Mouse (Mus musculus): Measurements from ENCODE around the gene Smim24. TPM values are rescaled to one million over a fixed set of nuclear protein-coding genes. Genes with fewer than 3 reads are reported as not detected.
A peak's percentile ranks its signal among the peaks of the same experiment; 100 is the strongest.

Smim24 gene
- total RNA-seq (2021) = 10 to 100 TPM in 1 of 2 experiments, 1 to 10 TPM in 1; 1.2 to 13.2 TPM
- long read RNA-seq, experiment 1 = 0 reads
- long read RNA-seq, experiment 2, partial matches to known transcripts = 0 of 2 reads
- long read RNA-seq, experiment 2, other reads (novel, unspliced or antisense) = 0 of 2 reads

DNA sequence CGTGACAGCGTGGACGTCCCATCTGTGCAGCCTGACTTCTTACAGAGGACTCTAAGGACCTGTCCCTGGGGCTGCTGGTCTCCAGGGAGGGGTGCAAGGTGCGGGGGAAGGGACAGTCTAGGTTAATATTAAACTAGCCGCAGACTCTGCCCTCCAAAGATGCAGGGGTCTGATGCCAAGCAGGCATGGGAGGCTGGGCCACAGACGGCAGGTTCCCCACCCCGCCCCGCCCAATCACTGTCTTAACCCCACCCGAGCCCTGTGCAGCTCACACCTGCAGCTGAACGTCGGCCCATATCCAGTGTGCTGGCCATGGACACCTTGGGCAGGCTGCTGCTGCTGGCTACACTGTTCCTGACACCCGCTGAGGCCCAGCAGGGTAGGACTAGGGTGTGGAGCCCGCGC is at the start of gene Smim24:
Smim24 (plus strand) TSS at position 271 of the 405 bp plus-strand sequence.
- no peak for DNase-seq (ENCODE audit: low spot score in 2 of 2)

DNA sequence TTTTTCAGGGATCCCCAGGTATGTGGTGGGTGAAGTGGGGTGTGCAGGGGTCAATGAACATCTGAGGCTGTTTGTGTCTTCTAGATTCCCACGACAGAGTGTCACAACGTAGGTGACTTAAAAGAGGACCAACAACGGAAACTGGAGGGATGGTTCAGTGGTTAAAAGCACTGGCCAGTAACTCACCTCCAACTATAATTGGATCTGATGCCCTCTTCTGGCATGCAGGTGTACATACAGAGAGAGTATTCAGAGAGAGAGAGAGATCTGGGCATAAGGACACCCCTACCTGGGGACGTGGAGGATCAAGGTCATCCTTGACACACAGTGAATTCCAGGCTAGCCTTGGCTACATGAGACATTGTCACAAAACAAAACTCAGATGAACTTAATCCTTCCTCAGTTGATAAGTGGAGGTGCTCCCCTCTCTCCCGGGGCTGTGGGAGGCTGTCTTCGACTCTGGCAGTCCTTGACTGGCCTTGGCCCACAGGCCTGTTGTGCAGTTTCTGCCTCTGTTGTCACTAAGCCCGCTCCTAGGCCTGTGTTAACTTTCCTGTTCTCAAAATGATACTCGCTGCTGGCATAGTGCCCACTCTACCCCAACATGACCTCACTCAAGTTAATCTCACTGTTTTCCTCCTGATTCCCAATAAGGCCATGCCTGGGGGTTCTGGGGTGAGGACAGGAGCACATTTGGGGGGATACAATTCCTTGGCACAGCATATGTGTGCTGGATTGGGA is 48.3 kb upstream of the Smim24 start:
- no peak for DNase-seq (ENCODE audit: low spot score in 2 of 2)

DNA sequence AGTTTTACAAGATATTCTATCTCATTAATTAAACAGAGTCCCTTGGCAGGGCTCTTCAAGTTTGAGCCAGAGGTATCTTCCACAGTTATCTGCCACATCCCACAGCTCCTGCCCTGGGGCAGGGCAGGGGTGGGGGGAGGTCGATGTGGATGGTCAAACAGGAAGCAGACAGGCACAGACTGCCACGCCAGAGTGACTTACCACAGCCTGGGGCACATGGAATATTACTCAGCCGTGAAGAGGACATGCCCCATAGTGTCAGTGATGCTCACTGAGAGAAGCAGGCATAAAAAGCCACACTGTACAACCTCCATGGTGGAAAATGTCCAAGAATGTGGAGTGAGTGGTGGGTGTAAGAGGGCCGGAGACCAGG is 47.7 kb upstream of the Smim24 start:
- DNase-seq (ENCODE audit: low spot score in 2 of 2) = no peak

DNA sequence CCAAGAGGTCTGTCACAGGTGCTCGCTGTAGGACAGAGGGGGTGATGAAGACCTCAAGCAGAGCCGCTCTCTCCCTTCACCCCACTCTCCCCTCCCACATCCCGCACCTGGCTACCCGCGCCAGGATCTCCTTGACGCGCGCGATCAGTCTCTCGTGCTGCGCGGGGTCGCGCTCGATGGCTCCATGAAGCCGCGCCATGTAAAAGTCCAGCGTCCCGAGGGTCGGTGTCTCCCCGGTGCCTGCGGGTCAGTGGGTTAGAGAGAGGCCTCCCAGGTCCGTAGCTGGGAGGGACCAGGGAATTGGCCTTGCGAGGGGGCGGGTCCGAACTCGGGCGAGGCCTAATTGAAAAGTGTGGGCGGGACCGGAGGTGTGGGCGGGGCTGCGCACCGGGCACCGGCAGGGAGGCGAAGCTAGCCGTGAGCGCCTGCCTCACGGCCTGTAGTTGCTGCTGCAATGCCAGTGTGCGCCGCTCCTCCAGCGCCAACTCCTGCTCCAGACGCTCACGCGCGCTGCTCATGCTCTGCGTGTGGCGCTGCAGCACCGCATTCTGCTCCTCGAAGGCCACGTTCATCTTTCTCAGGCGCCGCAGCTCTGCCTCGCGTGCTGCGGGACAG is 46.3 kb upstream of the Smim24 start:
- peak in 1 of 2 experiments; percentile 55 for DNase-seq (ENCODE audit: low spot score in 2 of 2)

DNA sequence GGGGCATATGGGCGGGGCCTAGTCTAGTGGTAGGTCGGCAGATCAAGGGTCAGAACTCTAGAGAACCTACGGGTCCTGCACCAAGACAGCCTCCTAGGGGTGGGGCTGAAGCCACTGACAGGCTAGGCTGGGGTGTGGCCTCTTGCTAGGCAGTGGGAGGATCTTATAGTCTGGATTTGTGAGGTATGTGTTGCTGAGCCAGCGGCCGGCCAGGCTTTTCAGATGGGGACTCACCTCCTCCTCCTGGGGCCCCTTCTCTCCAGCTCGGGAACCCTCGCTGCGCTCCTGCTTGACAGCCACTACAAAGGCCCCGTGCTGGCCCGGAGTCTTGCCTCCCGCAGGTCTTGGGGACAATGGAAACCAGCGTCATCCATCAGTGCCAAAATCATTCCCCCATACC is 43.7 kb upstream of the Smim24 start:
- no peak for DNase-seq (ENCODE audit: low spot score in 2 of 2)

DNA sequence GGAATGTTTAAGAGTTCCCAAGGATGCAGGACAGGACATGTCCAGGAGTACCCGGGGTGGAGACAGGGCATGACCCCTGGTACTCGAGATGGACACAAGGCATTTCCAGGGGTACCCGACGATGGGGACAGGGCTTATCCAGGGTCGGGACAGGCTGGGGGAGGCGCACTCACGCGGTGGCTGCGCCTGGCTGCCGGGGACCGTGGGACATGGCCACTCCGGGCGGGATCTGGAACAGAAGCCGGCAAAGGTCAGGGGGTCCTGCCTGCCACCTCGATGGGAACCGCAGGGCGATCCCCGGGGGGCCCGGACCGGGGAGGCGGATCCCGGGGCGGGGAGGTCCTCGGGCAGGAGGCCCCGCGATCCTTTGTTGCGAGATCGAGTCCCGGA is 42.9 kb upstream of the Smim24 start:
- no peak for DNase-seq (ENCODE audit: low spot score in 2 of 2)

DNA sequence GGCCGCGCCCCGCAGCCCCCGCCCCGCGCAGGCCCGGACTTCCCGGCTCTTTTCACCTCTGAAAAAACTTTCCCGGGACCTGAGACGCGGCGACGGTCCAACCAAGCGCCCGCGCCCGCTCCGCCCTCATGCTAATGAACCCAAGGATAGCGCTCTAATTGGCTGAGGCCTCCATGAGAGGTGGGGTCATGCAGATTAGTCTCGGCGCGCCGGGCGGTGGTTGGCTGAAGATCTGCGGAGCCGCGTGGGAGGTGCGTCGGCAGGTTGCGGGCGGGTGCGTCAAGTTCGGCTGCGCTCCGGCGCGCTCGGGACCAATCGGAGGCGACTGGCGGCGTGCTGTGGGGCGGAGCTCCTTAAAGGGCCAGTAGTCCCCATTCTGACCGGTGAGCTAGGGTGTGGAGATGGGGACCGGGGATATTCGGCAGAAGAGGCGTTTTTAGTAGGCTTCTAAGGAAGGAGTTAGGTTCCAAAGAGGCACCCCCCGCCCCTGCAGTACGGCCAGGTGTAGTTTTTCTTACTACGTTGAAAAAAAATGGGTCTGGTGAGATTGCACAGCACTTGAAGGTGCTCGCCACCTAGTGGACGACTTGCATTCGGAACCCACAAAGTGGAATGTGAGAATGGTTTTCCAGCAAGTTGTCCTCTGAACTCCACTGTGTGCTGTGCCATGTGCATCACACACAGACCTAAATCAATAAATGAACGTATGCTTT is 42.3 kb upstream of the Smim24 start, which contains the start of gene Hmg20b:
Hmg20b (minus strand) TSS at position 130 of the 713 bp plus-strand sequence.
- DNase-seq (ENCODE audit: low spot score in 2 of 2) = peak; percentile 97 to 98

DNA sequence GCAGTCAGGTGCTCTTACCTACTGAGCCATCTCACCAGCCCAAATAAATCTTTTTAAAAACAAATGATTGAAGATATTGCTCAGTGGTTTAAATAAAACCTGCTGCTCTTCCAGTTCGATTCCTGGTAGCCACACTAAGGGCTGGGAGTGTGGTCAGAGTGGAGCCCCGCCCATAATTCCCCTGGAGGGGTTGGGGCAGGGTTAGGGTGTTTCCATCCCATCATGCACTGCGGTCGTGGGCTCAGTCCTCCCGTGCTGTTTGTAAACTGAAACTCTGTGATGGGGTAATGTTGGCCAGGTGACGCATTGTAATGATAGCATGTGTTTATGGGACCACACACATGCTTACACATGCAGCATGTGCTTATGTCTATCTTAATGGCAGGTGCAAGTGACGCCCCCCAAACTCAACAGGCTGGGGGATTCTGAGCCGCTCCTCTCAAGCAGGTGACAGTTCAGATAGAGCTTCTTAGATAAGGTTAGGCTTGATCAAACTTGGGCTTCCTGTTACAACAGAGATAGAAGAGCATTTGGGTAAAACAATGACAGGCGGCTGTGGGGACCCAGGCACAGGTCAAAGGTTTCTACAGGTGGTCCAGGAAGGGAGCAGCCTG is 41.1 kb upstream of the Smim24 start:
- no peak for DNase-seq (ENCODE audit: low spot score in 2 of 2)

DNA sequence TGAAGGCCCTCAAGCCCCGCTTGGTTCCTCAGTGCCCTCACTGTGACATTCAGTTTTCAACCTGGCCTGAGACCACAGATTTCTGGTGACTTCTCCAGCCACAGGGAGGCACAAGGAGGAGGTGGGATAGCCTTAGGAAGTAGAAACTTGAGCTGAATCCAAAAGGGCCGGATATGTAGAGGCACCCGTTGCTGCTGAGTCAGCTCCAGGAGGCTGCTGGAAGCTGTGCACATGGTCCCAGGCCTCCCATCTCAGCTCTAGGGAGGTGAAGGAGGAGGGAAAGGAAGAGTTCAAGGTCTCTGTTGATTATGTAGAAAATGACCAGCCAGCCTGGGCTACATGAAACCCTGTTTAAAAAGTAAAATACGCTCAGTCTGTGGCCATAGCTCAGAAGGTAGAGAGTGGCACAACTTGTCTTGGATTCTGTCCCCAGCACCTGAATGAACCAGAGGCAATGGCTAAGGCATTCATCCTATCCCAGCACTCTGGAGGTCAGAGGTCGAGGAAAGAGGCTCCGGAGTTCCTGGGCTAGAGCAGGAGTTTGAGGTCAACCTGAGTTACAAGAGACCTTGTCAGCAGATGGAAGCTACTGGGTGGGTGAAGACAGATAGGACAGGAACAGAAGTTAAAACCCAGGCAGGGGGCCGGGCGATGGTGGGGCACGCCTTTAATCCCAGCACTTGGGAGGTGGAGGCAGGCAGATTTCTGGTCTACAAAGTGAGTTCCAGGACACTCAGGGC is 37.9 kb upstream of the Smim24 start:
- DNase-seq (ENCODE audit: low spot score in 2 of 2) = no peak

DNA sequence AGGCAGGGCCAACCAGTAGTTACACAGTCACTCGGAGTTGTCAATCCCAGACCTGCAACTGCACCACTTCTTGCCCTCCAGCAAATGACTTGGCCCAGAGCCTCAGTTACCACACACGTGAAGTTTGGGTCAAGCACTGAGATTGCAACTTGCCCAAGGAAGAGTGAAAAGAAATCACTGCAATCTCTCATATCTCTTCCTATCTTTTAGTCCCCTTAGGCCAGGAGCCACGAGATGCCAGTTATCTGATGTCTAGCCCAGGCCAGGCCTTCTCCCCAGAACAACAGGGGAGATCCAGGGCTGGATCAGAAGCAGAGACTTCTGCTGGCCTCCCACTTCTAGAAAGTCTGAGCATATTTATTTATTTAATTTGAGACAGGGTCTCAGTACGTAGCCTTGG is 37.3 kb upstream of the Smim24 start:
- no peak for DNase-seq (ENCODE audit: low spot score in 2 of 2)

DNA sequence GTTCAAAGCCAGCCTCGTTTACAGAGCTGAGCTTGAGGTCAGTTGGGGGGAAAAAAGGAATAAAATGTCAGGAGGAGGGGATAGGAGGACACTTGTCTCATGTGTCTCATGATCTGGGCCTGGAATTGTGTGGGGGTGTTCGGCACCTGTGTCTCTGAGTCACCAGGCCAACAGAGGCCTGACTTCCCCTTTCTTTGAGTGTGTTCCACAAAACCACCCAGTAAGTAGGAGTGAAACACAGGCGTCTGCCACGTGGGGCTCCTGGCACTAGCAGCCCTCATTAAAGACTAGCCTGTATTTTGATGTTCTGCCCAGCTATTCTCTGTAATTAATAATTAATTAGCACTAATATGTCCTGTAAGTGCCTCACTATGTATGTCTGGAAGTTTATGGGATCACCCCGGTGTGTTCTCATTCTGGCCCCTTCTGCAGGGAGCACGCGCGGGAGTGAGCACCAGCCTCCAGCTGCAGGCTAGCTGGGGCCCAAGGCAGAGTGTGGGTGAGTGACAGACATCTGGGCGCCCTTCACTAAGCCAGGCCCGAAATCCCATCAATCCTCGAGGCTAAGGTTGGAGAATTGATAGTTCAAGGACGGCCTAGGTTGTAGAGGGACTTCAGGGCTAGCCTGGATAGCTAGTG is 36.4 kb upstream of the Smim24 start:
- no peak for DNase-seq (ENCODE audit: low spot score in 2 of 2)

DNA sequence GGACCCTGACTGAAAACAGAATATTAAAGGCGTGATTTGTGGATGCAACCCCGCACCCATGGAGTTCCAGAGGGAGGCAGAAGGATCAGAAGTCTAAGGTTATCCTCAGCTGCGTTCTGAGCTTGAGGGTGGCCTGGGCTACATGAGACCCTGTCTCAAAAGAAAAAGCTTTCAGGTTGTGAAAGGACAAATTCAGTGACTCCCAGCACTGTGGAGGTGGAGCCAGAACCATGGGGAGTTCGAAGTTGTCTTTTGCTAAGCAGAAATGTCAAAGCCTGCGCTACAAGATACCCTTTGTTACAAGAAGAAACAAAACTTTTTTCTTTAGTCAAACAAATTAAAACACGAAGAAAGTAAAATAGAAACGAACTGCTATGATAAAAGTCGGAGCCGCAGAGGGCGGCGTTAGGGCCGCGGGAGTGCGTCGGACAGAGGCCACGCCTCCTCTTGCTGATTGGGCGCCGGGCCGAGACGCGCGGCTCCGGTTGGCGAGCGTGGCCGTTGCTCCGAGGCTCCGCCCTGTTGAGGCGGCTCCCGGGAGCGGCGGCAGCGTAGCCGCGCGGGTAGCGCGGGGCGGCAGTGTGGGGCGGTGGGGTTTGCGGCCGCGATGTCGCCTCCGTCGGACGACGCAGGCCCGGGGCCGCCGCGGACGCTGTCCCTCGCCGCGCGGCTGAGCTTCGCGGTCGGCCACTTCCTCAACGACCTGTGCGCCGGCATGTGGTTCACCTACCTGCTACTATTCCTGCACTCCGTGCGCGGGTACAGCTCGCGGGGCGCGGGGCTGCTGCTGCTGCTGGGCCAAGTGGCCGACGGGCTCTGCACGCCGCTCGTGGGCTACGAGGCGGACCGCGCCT is 35.6 kb upstream of the Smim24 start, which contains the start of gene Mfsd12:
Mfsd12 (plus strand) TSS at position 501 of the 854 bp plus-strand sequence.
- peak; percentile 71 to 76 for DNase-seq (ENCODE audit: low spot score in 2 of 2)

DNA sequence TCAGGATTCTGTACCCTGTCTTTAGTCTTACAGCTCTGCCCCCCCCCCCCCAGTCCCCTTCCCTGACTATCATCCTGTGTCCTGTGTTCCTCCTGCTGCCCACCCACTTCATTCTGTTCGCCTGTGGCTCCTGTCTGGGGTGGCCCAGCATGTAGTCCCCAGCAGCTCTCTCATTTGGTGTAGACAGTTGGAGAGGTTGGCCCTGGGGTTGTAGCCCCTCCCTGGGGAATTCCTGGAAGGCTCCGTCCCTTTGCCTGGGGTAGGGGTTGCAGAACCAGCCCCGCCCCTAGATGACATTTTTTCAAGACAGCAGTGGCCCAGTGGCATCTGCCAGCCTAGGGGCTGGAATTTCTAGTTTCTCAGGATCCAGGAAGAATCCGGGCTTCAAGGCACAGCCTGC is 34.6 kb upstream of the Smim24 start:
- DNase-seq (ENCODE audit: low spot score in 2 of 2) = no peak

DNA sequence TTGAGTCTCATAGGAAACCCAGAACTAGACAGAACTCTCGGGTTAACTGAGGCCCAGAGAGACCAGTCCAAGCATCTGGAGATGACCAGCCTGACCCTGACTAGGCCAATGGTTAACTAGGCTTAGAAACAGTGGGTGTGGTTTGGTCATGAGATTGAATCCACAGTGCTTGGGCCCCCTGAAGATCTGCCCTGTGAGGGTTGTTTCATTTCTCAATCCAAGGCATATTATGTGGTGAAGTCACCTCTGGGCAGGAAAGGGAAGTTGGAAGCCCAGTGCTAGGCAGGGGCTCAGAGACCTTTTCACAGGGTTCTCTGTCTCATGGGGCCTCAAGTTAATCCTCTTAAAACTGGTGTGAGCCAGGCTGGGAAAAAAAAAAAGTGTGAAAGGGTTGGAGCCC is 34.0 kb upstream of the Smim24 start:
- DNase-seq (ENCODE audit: low spot score in 2 of 2) = no peak

DNA sequence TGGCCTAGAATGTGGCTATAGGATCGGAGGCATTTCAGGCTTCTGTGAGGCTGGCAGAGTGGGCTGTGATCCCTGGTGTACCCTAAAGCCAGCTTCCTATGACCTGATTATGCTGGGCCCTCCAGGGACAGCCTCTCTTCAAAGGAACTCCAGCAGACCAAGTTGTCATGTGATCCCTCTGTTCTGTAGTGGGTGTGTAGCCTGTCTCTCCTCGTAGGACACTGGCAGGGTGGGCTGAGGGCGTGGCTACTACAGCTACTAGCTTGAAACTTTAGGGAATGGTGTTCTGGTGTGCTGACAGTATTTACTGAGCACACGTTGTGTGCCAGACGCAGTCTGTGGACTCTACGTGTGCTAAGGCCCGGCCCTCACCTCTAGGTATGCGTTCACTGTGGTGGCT is 32.1 kb upstream of the Smim24 start:
- DNase-seq (ENCODE audit: low spot score in 2 of 2) = no peak

DNA sequence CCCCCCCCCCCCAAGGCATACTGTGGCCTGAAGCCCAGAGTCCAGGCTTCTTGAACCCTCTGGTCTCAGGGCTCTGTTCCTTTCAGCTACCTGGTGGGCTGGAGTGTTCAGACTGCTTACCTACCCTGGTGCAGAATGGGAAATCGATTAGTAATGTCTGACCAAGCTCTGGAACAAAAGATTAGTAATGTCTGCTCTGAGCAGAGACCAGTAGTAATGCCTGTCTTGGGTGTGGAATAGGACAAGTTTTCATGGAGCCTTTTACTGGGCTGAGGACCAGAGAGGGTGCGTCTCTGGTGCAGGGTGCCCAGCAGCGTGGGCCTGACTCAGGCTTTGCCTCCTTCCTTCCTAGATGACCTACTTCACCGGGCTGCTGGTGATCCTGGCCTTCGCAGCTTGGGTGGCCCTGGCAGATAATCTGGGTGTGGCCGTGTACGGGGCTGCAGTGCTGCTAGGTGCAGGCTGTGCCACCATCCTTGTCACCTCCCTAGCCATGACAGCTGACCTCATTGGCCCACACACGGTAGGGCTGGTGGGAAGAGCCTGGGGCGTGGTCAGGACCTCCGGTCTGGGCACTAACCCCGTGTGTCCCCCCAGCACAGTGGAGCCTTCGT is 30.4 kb upstream of the Smim24 start:
- DNase-seq (ENCODE audit: low spot score in 2 of 2) = no peak

DNA sequence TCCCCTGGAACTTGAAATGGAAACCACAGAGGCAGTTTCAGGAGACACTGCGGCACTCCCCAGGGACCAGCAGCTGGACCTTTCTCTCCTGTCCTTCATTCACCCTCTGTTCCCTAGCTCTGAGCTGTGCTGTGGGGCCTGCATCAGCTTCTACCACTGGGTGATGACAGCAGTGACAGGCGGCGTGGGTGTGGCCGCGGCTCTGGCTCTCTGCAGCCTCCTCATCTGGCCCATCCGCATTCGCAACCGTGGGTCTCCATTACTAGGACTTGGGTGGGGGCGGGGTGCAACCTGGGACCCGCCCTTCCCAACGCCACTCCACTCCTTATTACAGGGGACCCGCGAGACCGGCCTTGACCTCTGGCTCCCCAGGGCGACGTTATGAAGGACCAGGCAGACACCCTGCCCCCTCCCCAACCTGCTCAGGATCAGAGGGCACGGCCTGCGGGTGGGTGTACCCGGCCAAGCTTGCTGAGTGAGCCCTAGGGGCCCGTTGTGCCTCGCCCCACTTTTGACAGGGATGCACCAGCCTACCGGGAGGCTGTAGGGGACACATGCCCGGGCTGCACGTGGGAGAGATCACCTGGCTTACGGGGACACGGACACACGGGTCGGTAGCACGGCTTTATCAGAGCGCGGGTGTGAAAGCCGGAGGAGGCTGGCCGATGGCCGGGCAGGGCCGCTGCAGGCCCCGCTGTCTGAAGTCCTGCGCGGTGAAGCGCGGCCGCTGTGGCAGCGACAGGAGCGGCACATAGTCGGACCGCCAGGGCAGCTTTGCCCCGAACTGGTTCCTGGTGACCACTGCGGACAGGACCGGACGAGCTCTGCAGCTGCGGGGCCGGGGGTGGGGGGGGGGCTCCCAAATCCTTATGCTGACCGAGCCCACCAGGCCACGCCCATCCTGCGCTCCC is 29.2 kb upstream of the Smim24 start:
- DNase-seq (ENCODE audit: low spot score in 2 of 2) = no peak

DNA sequence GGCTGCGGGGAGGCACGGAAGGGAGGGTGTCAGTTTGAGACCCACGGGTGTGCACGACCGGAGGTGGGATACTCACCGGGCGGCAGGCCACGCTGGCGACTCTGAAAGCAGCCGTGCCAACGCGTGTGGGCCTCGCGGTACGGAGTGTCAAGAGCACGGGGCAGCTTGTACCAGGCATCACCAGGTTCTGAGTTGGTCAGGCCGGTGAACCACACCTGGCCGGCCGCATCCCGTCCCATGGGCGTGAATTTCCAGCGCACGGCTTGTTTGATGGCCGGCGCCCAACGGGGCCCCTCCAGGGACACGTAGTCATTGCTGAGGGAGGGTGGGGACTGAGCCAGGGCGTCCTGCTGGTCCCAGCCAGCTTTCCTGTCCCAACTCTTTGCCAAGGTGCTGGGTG is 28.2 kb upstream of the Smim24 start:
- no peak for DNase-seq (ENCODE audit: low spot score in 2 of 2)
